Mouse (Mus musculus): ENCODE results near the gene Nxpe5. TPM values are rescaled to one million over a fixed set of nuclear protein-coding genes. Genes with fewer than 3 reads are reported as not detected.
"Not testable (repeated sequence)": the region's sequence is repeated elsewhere in the genome, so short reads cannot be mapped to it uniquely, and the experiment has no call there.

Gene Nxpe5
- 0.28 TPM in 1 of 2 replicates, not detected in the other for total RNA-seq (2014; fragmentation: Nextera tagmentation)
- total RNA-seq (2017): 0.94 and 1.0 TPM in 2 replicates

DNA sequence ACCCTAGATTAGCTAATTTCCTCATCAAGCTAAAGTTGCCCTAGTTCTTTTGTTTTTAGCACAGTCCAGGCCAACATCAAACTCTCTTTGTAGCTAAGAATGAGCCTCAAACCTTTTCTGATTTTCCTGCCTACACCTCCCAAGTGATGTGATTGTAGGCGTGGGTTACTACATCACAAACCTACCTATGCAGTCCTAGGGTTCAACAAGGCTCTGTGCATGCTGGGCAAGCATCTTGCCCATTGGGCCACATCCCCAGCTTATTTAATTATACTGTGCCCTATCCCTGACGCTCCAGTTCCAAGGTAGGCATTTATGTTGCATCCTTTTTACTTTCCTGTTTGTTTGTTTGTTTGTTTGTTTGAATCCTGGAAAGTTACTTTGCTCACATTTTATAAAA, at the start of gene Nxpe5:
Gene Nxpe5, plus strand, starts transcription at position 199 of the 400 bp plus-strand sequence.
- no peak for ATAC-seq (replicated peaks; ENCODE audit: low FRiP score, low TSS enrichment, poor library complexity, severe bottlenecking)

DNA sequence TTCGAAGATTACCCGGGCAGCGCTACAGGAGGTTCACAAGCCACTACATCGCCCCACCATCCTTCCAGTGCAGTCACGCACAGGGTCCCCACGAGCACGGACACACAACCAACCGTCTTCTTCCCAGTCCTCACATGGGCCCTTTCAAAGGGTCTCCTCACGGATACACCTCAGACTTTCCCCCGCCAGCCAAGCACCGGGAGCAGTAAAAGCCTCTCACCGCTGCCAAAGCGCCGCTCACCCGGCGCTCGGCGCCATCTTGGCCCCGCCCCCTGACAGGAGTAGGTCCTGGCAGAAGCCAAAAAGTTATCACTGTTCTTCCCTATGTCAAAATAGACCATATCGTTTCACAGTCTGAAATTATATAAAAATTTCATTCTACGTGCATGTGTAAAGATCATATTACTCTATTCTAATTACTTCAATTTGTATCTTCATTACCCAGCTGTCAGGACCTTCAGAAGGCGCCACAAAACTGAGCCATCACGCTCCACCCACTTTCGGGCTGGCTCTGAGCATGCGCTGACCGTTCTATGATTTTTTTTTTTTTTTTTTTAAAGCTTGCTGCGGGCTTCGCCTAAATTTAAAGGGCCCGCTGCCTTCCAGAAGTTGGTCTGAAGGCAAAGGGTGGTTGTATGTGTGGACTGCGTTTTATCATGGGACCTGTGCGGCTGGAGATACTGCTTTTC, 38.6 kb upstream of the Nxpe5 start, which contains the start of the genes Taf6 and Cnpy4:
Gene Taf6, minus strand, starts transcription at position 502 of the 689 bp plus-strand sequence.
Gene Cnpy4, plus strand, starts transcription at position 536 of the 689 bp plus-strand sequence.
- ATAC-seq (replicated peaks; ENCODE audit: low FRiP score, low TSS enrichment, poor library complexity, severe bottlenecking): peak; percentile 69

- peak; percentile 75 for ATAC-seq (replicated peaks; ENCODE audit: low FRiP score, low TSS enrichment, poor library complexity, severe bottlenecking)
Measured at GRCm38 (mm10) chr5:138187661-138188306, 37.9 kb upstream of the Nxpe5 start.

DNA sequence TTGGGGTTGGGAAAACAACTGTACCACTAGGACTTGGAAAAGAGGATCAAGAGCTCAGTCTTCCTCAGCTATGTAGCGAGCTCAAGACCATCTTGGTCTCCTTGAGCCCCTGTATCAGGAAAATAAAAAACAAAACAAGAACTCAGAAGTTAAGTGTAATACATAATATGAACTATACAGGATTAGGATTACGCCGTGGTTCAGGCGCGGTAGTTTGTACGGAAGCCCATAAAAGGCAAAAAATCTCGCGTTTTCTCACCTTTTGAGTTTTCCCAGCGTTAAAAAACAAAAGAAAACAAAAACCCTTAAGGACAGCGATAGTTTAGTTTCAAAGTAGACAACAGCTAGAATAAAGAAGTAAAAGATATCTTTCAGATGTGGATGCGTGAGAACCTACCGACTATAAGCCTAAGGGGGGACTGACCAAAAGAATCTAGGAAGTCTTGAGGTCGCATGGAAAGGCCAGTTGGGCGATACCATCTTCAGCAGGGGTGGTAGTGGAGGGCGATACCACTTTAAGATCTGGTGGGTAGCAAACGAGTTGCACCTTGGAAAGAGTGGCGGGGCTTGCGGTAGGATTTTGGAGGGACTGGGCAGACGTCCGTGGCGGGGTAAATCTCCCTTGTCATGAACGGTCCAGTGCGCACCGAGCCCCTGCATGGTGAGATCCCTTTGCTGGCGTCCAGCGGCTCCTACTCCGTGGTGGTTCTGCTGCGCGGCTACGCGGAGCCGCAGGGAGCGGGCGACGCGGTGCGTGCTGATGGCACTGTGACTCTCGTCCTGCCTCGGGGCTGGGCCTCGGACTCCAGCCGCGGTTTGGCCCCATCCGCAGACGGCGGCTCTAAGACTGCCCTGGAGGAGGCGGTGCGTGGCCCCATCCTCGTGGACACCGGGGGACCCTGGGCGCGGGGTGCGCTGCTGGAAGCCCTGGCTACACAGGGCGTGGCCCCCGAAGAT, 31.6 kb upstream of the Nxpe5 start, which contains the start of gene Mblac1:
Gene Mblac1, plus strand, starts transcription at position 544 of the 957 bp plus-strand sequence.
- ATAC-seq (replicated peaks; ENCODE audit: low FRiP score, low TSS enrichment, poor library complexity, severe bottlenecking): peak; percentile 79

- ATAC-seq (replicated peaks; ENCODE audit: low FRiP score, low TSS enrichment, poor library complexity, severe bottlenecking): peak; percentile 60
Measured at GRCm38 (mm10) chr5:138194755-138195345, 30.8 kb upstream of the Nxpe5 start.

- no peak for ATAC-seq (replicated peaks; ENCODE audit: low FRiP score, low TSS enrichment, poor library complexity, severe bottlenecking)
Measured at GRCm38 (mm10) chr5:138195463-138195862, 30.2 kb upstream of the Nxpe5 start.

DNA sequence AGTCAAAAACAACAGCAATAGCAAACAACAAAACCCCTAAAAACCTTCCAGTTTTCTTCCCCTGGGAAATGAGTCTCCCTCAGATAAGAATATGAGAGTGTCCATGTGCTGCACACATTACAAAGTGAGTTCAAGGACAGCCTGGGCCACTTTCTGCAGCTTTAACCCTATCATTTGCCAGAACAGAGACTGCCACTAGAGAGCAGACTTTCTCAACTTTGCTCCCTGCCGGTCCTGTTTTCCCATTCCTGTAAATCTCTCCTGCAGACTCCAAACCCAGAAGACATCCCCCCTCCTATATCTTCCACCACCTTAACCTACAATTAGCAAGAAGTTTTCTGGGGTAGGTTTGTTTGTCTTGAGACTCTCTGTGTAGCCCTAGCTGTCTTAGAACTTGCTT, 26.1 kb upstream of the Nxpe5 start:
- ATAC-seq (replicated peaks; ENCODE audit: low FRiP score, low TSS enrichment, poor library complexity, severe bottlenecking): no peak

- peak; percentile 52; the same call in 1 of the 2 replicates for ATAC-seq (replicated peaks; ENCODE audit: low FRiP score, low TSS enrichment, poor library complexity, severe bottlenecking)
Measured at GRCm38 (mm10) chr5:138202086-138202485, 23.6 kb upstream of the Nxpe5 start.

- no peak for ATAC-seq (replicated peaks; ENCODE audit: low FRiP score, low TSS enrichment, poor library complexity, severe bottlenecking)
Measured at GRCm38 (mm10) chr5:138207253-138207652, 18.4 kb upstream of the Nxpe5 start.

DNA sequence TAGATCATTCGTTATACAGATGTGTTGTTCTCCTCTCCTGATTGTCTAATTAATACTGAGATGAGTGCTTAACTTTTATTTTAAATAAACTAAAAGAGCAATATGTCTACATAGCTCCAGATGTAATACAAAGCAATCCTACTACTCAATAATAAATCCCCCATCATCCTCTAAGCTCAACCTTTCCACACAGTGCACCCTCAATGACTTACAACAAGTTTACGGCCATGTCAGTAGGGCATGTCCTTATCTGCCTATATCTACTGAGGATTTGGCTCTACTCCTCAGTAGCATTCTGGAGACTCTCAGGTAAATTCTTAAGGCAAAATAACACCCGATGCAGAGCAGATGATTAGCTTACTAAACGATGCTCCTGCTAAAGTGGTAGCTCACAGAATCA, 17.8 kb upstream of the Nxpe5 start:
- no peak for ATAC-seq (replicated peaks; ENCODE audit: low FRiP score, low TSS enrichment, poor library complexity, severe bottlenecking)

DNA sequence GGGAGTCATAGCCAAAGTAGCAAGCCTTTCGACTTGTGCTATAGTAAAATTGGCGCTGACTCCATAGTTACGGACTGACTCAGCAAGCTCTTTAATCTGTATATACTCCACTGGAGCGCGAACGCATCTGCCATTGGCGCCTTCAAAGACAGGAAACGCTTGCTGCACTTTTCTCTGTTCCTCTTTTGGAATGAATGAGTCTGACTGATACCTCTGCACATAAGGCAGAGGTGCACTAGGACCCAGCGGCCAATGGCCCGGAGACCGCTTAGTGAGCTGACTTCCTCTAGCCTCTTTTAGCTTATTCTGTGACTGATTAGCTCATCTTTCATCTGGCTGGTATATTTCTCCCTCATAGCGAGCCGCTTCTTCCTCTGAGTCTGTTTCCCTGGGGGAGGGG, 9.1 kb upstream of the Nxpe5 start:
- ATAC-seq (replicated peaks; ENCODE audit: low FRiP score, low TSS enrichment, poor library complexity, severe bottlenecking): not testable (repeated sequence)

- ATAC-seq (replicated peaks; ENCODE audit: low FRiP score, low TSS enrichment, poor library complexity, severe bottlenecking): no peak
Measured at GRCm38 (mm10) chr5:138219864-138220263, 5.8 kb upstream of the Nxpe5 start.

GRCm38 (mm10) chr5:138222111-138222510, 3.6 kb upstream of the Nxpe5 start:
- peak; percentile 90 for ATAC-seq (replicated peaks; ENCODE audit: low FRiP score, low TSS enrichment, poor library complexity, severe bottlenecking)

DNA sequence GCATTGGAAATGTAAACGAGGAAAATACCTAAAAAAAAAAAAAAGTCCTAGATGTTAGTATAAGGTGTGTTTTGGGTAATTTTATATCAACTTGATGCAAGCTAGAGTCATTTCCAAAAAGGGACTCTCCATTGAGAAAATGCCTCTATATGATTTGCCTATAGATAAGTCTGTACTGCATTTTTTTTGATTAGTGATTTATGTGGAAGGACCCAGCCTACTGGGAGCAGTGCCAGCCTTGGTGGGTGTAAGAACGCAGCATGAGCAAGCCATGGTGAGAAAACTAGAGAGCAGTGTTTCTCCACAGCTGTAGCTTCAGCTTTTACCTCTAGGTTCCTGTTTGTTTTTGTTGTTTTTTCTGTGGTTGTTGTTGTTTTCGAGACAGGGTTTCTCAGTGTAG, 2.4 kb upstream of the Nxpe5 start:
- ATAC-seq (replicated peaks; ENCODE audit: low FRiP score, low TSS enrichment, poor library complexity, severe bottlenecking): no peak

DNA sequence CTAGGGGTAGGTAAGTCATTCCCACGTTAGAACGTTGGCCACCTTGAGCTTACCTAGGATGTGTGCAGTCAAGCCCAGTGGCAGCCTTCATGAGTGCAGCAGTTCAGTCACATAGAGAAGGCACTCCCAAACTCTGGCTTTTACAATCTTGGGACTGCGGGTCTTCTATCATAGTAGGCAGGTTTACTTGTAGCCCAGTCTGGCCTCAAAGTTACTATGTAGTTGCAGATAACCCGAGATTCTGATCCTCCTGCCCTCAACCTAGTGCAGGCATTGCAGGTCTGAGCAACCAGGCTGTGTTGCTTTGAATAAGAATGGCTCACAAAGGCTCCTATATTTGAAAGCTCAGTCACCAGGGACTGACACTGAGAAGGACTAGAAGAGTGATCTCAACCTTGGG, 793 bp downstream of the Nxpe5 start:
- peak; percentile 45 for ATAC-seq (replicated peaks; ENCODE audit: low FRiP score, low TSS enrichment, poor library complexity, severe bottlenecking)

DNA sequence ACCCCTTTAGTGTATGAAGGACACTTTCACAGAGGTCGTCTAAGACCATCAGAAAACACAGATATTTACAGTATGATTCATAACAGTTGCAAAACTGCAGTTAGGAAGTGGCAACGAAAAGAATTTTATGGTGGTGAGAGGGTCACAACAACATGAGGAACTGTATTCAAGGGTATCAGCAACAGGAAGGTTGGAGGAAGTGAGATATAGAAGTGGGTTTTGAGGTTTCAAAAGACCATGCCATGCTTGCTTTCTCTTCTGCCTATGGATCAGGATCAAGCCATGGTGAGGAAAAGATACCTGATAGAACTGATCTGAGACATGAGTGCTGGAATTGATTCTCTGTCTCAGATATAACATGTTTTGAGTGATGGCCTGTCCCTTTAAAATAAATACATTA, 1.7 kb downstream of the Nxpe5 start:
- ATAC-seq (replicated peaks; ENCODE audit: low FRiP score, low TSS enrichment, poor library complexity, severe bottlenecking): peak; percentile 48; the same call in 1 of the 2 replicates

GRCm38 (mm10) chr5:138228026-138228425, 2.3 kb downstream of the Nxpe5 start:
- peak; percentile 64 for ATAC-seq (replicated peaks; ENCODE audit: low FRiP score, low TSS enrichment, poor library complexity, severe bottlenecking)

- no peak for ATAC-seq (replicated peaks; ENCODE audit: low FRiP score, low TSS enrichment, poor library complexity, severe bottlenecking)
Measured at GRCm38 (mm10) chr5:138229511-138229910, 3.8 kb downstream of the Nxpe5 start.

DNA sequence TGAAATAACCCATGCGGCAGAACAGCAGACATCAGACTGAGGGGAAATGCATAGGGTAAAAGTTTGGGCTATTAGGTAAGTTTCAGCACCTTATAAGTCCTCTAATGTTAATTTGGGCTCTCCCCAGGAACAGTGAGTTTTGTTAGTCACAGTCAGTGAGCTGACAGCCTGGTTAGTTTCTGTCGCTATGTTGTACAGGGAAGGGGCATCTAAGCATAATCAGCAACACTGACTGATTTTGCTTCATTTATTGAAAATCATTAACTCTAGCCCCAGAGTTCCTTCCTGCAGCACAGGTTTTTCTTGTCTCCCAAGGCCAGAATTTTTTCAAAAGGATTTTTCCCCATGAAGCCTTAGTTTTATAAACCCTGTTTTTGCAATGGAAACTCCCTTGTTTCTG, 8.1 kb downstream of the Nxpe5 start:
- no peak for ATAC-seq (replicated peaks; ENCODE audit: low FRiP score, low TSS enrichment, poor library complexity, severe bottlenecking)
